Mouse (Mus musculus): ENCODE measurements around the gene Ccl25. TPM values are rescaled to one million over a fixed set of nuclear protein-coding genes. Genes with fewer than 3 reads are reported as not detected.
"Not testable (repeated sequence)": the region's sequence is repeated elsewhere in the genome, so short reads cannot be mapped to it uniquely, and the experiment has no call there.

Ccl25 gene
- polyA plus RNA-seq, 1 experiment from 2014 or later: 7.9 TPM

DNA sequence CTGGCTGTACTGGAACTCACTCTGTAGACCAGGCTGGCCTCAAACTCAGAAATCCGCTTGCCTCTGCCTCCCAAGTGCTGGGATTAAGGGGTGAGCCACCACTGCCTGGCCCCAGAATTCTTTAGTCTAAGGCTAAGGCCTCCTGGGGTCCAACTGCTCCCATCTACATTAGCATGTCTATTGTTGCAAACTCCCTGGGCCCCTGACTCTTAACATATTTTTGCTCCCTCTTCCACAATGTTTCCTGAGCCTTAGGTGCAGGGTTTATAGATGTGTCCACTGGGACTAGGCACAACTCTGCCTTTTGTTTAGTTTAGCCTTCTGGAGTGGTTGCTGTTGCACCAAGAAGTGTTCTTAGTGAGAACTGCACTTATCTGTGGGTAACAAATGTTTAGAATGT lies 29.5 kb downstream of the Ccl25 start:
- H3K4me3 ChIP-seq (ENCODE audit: inconsistent target): no peak overlapping the region
- H3K36me3 ChIP-seq (ENCODE audit: inconsistent target): no peaks in the 10 kb centered on the region
- WGBS (ENCODE audit: missing documents): 90% methylated on average over 1 of the region's 1 CpGs
- no peak overlapping the region for H3K27ac ChIP-seq
- H3K79me2 ChIP-seq (ENCODE audit: inconsistent target): no peaks in the 10 kb centered on the region

DNA sequence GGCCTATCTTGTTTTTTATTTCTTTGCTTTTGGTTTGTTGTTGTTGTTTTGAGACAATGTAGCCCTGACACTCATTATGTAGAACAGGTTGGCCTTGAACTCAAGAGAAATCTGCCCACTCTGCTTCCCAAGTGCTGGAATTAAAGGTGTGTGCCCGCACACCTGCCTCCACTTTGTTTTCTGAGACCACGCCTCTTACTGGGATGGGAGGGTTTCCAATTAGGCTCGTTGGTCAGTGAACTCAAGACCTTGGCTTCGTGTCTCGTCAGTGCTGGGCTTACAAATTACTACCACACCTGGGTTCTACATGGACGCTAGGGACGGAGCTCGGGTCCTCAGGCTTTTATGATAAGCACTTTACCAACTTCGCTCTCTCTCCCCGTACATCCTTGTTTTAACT lies 30.4 kb downstream of the Ccl25 start:
- 96% methylated on average over 10 of the region's 10 CpGs for WGBS (ENCODE audit: missing documents)
- Histone ChIP-seq H3K79me2 (ENCODE audit: inconsistent target) (no peaks in the 10 kb centered on the region), H3K36me3 (ENCODE audit: inconsistent target) (no peaks in the 10 kb centered on the region), H3K4me3 (ENCODE audit: inconsistent target) (no peak overlapping the region), H3K27ac (no peak overlapping the region)

DNA sequence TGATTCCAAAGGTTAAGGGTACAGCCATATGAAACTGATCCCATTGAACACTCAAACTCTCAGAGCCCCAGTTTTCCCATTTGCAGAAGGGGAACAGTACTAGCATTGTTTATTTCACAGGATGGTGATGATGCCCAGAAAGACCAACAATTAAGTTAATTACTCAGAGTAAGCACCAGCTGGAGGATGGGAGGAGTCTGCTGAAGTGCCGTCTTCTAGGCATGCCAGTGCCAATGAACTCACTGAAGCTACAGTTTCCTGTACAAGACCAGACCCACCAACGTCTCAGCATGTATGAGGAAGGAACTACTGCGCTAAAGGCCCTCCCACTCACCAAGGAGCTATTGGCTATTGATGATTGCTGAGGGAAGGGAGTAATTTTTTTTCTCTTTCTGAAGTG lies 34.4 kb downstream of the Ccl25 start:
- H3K36me3 ChIP-seq (ENCODE audit: inconsistent target): no peaks in the 10 kb centered on the region
- WGBS (ENCODE audit: missing documents): 49% methylated on average over 3 of the region's 3 CpGs
- H3K79me2 ChIP-seq (ENCODE audit: inconsistent target): no peaks in the 10 kb centered on the region
- H3K4me3 ChIP-seq (ENCODE audit: inconsistent target): no peak overlapping the region
- no peak overlapping the region for H3K27ac ChIP-seq

DNA sequence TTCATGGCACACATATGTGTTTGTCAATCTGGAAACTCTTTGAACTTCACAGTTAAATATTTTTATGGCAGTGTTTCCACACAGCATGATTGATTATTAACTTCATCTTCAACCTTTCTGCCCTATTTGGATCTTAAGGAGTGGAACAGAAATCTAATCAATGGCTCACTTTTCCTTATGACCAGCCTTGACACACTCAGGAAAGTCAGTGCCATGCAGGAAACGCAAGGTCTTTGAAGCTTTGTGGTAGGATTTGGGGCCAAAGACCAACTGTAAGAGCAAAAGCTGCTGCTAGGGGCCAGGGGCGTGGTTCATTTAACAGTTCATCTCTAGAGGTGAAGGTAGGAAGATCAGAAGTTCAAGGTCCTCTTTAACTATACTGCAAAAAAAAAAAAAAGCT lies 35.9 kb downstream of the Ccl25 start:
- H3K27ac ChIP-seq: no peak overlapping the region
- 94% methylated on average over 2 of the region's 2 CpGs for WGBS (ENCODE audit: missing documents)
- no peak overlapping the region for H3K4me3 ChIP-seq (ENCODE audit: inconsistent target)
- H3K36me3 ChIP-seq (ENCODE audit: inconsistent target): no peaks in the 10 kb centered on the region
- no peaks in the 10 kb centered on the region for H3K79me2 ChIP-seq (ENCODE audit: inconsistent target)

DNA sequence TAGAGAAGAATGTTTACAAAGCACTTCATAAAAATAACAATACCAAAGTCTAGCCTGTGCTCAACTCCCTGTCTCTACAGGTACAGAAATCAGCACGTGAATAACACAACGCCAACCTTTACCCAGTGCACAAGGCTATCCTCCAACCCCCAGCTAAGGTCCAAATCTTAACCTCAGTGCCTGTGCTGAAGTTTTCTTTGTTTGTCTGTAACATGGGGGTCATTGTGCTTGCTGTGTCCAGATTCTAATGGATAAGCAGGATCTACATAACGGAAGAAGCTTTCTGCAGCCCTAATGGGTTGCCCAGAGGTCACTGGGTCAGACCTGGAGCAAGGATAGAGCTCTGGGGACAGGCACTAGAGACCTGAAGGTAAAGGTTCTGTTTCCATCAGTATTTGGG lies 41.2 kb downstream of the Ccl25 start:
- Histone ChIP-seq H3K79me2 (ENCODE audit: inconsistent target) (no peaks in the 10 kb centered on the region), H3K4me3 (ENCODE audit: inconsistent target) (no peak overlapping the region), H3K27ac (no peak overlapping the region), H3K36me3 (ENCODE audit: inconsistent target) (no peaks in the 10 kb centered on the region)
- 90% methylated on average over 3 of the region's 3 CpGs for WGBS (ENCODE audit: missing documents)

DNA sequence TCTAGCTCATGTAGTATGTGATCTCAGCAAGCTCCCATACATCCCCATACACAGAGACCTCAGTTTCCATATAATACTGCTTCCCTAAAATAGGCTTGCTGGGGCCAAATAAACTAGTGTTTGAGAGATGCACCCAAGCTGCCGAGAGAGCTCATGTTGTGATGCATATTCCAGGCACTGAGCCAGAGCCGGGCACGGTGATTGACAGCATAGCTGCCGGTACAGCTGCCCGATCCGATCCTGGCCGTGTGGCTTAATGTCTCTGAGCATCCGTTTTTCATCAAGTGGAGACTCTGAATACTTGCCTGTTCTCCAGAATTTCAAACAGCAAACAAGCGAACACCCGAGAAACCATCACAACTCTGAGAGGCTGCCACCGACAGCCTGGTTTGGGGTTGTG lies 42.8 kb downstream of the Ccl25 start:
- WGBS (ENCODE audit: missing documents): 86% methylated on average over 11 of the region's 11 CpGs
- Histone ChIP-seq H3K36me3 (ENCODE audit: inconsistent target) (no peaks in the 10 kb centered on the region), H3K79me2 (ENCODE audit: inconsistent target) (no peaks in the 10 kb centered on the region), H3K4me3 (ENCODE audit: inconsistent target) (no peak overlapping the region), H3K27ac (no peak overlapping the region)

DNA sequence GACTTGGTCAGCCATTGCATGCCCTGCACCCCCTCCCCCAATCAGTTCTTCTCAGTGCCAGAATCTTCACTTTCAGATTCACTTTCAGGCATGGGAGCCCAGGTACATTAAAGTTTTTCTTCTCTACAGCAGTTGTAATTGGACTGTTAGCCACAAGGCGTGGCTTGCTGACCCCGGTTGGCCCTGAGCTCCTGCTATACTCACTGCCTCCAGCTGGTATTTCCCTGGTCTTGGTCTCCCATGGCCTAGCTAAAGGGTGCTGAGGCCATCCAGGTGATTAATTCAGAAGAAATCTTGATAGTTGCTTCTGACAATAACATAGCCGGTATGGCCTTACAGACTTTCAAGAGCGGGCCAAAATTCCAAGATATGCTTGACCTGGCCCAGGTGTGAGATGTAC lies 43.5 kb downstream of the Ccl25 start:
- 93% methylated on average over 4 of the region's 4 CpGs for WGBS (ENCODE audit: missing documents)

DNA sequence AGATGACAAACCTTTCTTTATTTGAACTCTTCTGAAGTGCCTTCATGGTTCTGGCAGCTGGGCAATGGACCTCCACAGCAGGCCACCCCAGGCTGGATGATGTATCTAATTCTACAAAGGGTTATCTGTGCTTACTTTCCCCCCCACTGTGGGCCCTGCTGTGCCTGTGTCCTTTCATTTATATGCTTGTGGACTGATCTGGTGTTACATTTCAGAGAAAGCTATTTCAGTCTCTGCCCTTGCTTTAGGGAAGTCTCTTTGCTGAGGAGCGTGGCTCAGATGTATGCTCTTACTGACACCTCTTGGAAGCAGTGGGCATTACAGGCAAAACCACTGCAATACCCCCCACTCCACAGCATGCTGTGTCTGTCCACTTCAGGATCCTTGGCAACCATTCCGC lies 45.1 kb downstream of the Ccl25 start:
- Histone ChIP-seq H3K79me2 (ENCODE audit: inconsistent target) (no peaks in the 10 kb centered on the region), H3K36me3 (ENCODE audit: inconsistent target) (no peaks in the 10 kb centered on the region), H3K4me3 (ENCODE audit: inconsistent target) (no peak overlapping the region), H3K27ac (no peak overlapping the region)
- WGBS (ENCODE audit: missing documents): 35% methylated on average over 2 of the region's 2 CpGs

More for the DNA sequence above, 43.5 kb downstream of the Ccl25 start:
- Histone ChIP-seq H3K27ac (no peak overlapping the region), H3K79me2 (ENCODE audit: inconsistent target) (no peaks in the 10 kb centered on the region), H3K36me3 (ENCODE audit: inconsistent target) (no peaks in the 10 kb centered on the region), H3K4me3 (ENCODE audit: inconsistent target) (no peak overlapping the region)

DNA sequence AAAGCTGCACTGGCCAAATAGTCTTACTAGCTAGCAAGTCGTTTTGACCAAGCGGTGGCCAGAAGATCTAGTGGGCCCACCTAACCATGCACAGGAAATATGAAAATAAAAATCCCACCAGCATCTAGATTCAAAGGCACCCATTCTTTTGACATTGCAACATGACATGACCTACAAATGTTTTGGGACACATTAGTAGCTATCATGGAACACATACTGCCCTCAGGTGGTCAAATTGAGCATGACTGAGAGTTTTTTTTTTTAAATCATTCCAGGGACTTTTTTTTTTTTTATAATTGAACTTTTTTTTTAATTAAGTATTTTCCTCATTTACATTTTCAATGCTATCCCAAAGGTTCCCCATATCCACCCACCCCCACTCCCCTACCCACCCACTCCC lies 47.6 kb downstream of the Ccl25 start:
- Histone ChIP-seq H3K4me3 (ENCODE audit: inconsistent target) (no peak overlapping the region), H3K79me2 (ENCODE audit: inconsistent target) (no peaks in the 10 kb centered on the region), H3K36me3 (ENCODE audit: inconsistent target) (no peaks in the 10 kb centered on the region), H3K27ac (no peak overlapping the region)
- WGBS (ENCODE audit: missing documents): 78% methylated on average over 2 of the region's 2 CpGs

DNA sequence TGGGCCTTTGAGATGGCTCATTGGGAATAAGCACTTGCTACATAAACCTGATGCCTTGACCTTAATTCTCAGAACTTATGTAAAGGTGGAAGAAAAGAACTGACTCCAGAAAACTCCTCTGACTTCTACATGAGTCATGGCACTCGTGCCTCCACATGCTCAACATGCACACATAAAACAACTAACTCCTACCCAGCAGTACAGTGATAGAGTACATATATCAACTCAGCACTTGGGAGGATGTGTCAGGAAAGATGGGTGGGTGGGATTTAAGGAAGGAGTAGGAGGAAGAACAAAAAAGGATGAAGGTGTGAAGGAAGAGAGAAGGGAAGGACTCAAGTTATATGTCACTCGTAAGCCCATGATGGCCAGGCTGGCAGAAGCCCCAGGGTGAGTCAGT lies 76.4 kb downstream of the Ccl25 start:
- WGBS (ENCODE audit: missing documents): 93% methylated on average over 2 of the region's 2 CpGs
- Histone ChIP-seq H3K27ac (no peak overlapping the region), H3K79me2 (ENCODE audit: inconsistent target) (no peaks in the 10 kb centered on the region), H3K4me3 (ENCODE audit: inconsistent target) (no peak overlapping the region), H3K36me3 (ENCODE audit: inconsistent target) (no peaks in the 10 kb centered on the region)

DNA sequence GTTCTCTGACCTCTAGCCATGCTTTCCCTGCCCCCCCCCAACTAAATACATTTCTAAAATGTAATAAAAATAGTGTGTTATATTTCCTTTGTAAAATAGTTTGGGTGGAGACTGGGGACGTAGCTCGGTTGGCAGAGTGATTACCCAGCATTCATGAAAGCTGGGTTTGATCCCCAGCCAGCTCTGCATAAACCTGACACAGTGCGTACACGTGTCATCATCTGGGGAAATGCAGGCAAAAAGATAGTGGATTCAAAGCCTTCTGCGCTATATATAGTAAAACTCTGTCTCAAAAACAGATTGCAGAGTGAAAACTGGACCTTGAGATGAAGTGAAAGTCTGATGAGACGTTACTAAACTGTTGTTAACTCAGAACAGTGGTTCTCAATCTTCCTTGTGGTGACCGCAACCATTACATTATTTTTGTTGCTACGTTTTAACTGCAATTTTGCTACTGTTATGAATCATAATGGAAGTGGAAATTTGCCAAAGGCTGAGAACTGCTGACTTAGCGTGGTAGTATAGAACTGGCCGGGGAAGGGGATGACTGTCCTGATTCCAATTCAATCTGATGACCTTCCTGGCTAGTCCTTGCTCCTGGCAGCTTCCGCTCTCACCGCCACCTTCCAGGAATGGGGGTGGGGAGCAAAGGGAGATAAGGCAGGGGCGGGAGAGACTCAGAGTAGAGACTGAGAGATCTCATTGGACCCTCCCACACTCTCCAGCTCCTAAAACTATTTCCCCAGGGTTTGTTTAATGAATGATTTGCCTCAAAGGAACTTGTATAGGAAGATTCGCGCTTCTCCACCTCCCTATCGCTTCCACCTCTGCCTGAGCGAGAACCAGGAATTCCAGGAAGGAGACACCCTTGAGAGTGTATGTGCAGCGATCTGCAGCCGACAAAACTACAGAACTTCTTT lies 79.2 kb downstream of the Ccl25 start:
- H3K79me2 ChIP-seq (ENCODE audit: inconsistent target): no peaks in the 10 kb centered on the region
- 43% methylated on average over 19 of the region's 19 CpGs for WGBS (ENCODE audit: missing documents)
- no peak overlapping the region for H3K4me3 ChIP-seq (ENCODE audit: inconsistent target)
- H3K27ac ChIP-seq: no peak overlapping the region
- no peaks in the 10 kb centered on the region for H3K36me3 ChIP-seq (ENCODE audit: inconsistent target)

DNA sequence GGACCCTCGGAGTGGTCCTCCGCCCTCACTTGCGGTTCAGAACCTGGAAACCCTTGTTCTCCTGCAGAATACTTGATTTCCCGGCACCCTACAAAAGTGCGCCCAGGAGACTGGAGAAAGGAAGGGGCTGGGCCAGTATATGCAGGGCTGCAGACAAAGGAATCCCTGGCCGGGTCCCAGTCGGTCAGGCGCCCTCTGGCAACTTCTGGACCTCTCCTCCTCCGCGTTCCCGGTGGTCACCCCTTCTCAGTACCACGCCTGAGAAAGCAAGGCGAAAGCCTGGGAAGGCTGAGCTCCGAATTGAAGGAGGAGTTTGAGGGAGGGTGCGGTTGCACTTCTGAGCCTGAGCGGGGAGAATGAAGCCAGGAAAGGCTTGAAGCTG lies 79.9 kb downstream of the Ccl25 start:
- Histone ChIP-seq H3K36me3 (ENCODE audit: inconsistent target) (no peaks in the 10 kb centered on the region), H3K27ac (no peak overlapping the region), H3K79me2 (ENCODE audit: inconsistent target) (no peaks in the 10 kb centered on the region), H3K4me3 (ENCODE audit: inconsistent target) (no peak overlapping the region)
- WGBS (ENCODE audit: missing documents): 28% methylated on average over 15 of the region's 16 CpGs

DNA sequence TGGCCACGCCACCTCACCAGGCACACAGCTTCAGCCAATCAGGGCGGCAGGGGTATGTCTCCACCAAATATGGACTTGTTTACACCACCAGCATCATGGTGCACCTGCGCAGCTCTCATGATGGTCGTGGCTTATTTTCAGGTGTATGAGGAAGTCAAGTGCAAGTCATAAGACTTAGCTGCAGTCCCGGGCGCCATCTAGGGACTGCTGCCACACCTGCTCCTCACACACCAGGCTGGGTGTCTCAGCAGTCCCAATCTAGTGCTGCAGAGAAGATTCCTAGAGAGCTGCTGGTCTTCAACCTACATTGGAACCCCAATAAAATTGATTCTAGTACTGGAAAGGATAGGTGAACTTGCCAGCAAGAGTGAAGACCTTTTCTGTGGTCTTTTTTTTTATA lies 83.4 kb downstream of the Ccl25 start:
- H3K4me3 ChIP-seq (ENCODE audit: inconsistent target); H3K27ac ChIP-seq; H3K79me2 ChIP-seq (ENCODE audit: inconsistent target); H3K36me3 ChIP-seq (ENCODE audit: inconsistent target): not testable (repeated sequence)
- 35% methylated on average over 4 of the region's 6 CpGs for WGBS (ENCODE audit: missing documents)
